Mouse (Mus musculus): Measurements from ENCODE around the gene Ppp2ca. TPM values are rescaled to one million over a fixed set of nuclear protein-coding genes. Genes with fewer than 3 reads are reported as not detected.

The Ppp2ca gene
- polyA plus RNA-seq (2017; shearing (Covaris generic)) = 7.8 TPM

GRCm38 (mm10) chr11:52098398-52098946, at the start of gene Ppp2ca:
Gene Ppp2ca (plus strand): TSS chr11:52098681.

GRCm38 (mm10) chr11:52145428-52145827, 46.9 kb downstream of the Ppp2ca start, which contains the start of gene Olfr1373:
Gene Olfr1373 (minus strand): TSS chr11:52145528.

Other genes starting within 250 kb of the Ppp2ca start
- 7.3 TPM for gene Jade2, start 241.0 kb upstream of the Ppp2ca start, polyA plus RNA-seq (2017; shearing (Covaris generic))
- gene Cdkn2aipnl, start 131.0 kb upstream of the Ppp2ca start, polyA plus RNA-seq (2017; shearing (Covaris generic)) = 133 TPM
- 332 TPM for gene Ube2b, start 97.9 kb upstream of the Ppp2ca start, polyA plus RNA-seq (2017; shearing (Covaris generic))
- 7.6 TPM for gene Cdkl3, start 94.5 kb upstream of the Ppp2ca start, polyA plus RNA-seq (2017; shearing (Covaris generic))
- gene Olfr1373, start 46.8 kb downstream of the Ppp2ca start, polyA plus RNA-seq (2017; shearing (Covaris generic)) = not detected
- gene Olfr1371, start 115.3 kb downstream of the Ppp2ca start, polyA plus RNA-seq (2017; shearing (Covaris generic)) = not detected
- gene Skp1a, start 133.3 kb downstream of the Ppp2ca start, polyA plus RNA-seq (2017; shearing (Covaris generic)) = 358 TPM
- 236 TPM for gene Tcf7, start 184.3 kb downstream of the Ppp2ca start, polyA plus RNA-seq (2017; shearing (Covaris generic))